Mouse (Mus musculus) spleen, adult 18-20 months (tissue): ENCODE data around the gene Tubg2.
"Not testable (repeated sequence)": the region's sequence is repeated elsewhere in the genome, so short reads cannot be mapped to it uniquely, and the experiment has no call there.

Source experiments
- DNase-seq, 2 experiments: peaks; one replicate each; pipeline ENCODE4 v3.0.0; 2022; ENCODE audit warnings: mixed read lengths in 2 of 2

Gene Tubg2

GRCm38 (mm10) chr11:101140164-101140819 lies 15.4 kb upstream of the Tubg2 start:
- DNase-seq: no peak

- no peak for DNase-seq
Observed at GRCm38 (mm10) chr11:101141088-101141487, 14.6 kb upstream of the Tubg2 start.

GRCm38 (mm10) chr11:101142215-101142967 lies 13.3 kb upstream of the Tubg2 start:
- no peak for DNase-seq

GRCm38 (mm10) chr11:101143338-101144225 lies 12.1 kb upstream of the Tubg2 start:
- peak in 1 of 2 experiments; percentile 48 for DNase-seq

GRCm38 (mm10) chr11:101146377-101146776 lies 9.3 kb upstream of the Tubg2 start:
- DNase-seq: no peak

- no peak for DNase-seq
Observed at GRCm38 (mm10) chr11:101148751-101149150, 7.0 kb upstream of the Tubg2 start.

GRCm38 (mm10) chr11:101149178-101150105 lies 6.3 kb upstream of the Tubg2 start:
- no peak for DNase-seq

- DNase-seq: no peak
Observed at GRCm38 (mm10) chr11:101151063-101151462, 4.6 kb upstream of the Tubg2 start.

- no peak for DNase-seq
Observed at GRCm38 (mm10) chr11:101152825-101153224, 2.9 kb upstream of the Tubg2 start.

GRCm38 (mm10) chr11:101154648-101155047 lies 1.1 kb upstream of the Tubg2 start:
- no peak for DNase-seq

- DNase-seq: no peak
Observed at GRCm38 (mm10) chr11:101155151-101155550, 556 bp upstream of the Tubg2 start.

- DNase-seq: not testable (repeated sequence)
Observed at GRCm38 (mm10) chr11:101160151-101160550, 4.4 kb downstream of the Tubg2 start.

- not testable (repeated sequence) for DNase-seq
Observed at GRCm38 (mm10) chr11:101160981-101161505, 5.3 kb downstream of the Tubg2 start.

GRCm38 (mm10) chr11:101161551-101161950 lies 5.8 kb downstream of the Tubg2 start:
- no peak for DNase-seq

GRCm38 (mm10) chr11:101162301-101162700 lies 6.6 kb downstream of the Tubg2 start:
- DNase-seq: no peak

GRCm38 (mm10) chr11:101162772-101163171 lies 7.1 kb downstream of the Tubg2 start:
- no peak for DNase-seq

GRCm38 (mm10) chr11:101163476-101164350 lies 8.0 kb downstream of the Tubg2 start:
- DNase-seq: no peak

GRCm38 (mm10) chr11:101164351-101164665 lies 8.6 kb downstream of the Tubg2 start:
- DNase-seq: no peak

GRCm38 (mm10) chr11:101164677-101165580 lies 9.2 kb downstream of the Tubg2 start:
- no peak for DNase-seq

- DNase-seq: no peak
Observed at GRCm38 (mm10) chr11:101166357-101166756, 10.7 kb downstream of the Tubg2 start.
